Mouse (Mus musculus) thymus, postnatal 4 days (tissue): ENCODE measurements around the gene Aif1.
A peak's percentile ranks its signal among the peaks of the same experiment; 100 is the strongest.

Experiments
- DNase-seq: peaks from one replicate; pipeline ENCODE4 v3.0.0; 2021

The Aif1 gene

GRCm38 (mm10) chr17:35165451-35166155 is 10.3 kb downstream of the Aif1 start:
- no peak for DNase-seq

- peak; percentile 97 for DNase-seq
These were observed 11.1 kb downstream of the Aif1 start, which contains the start of gene Prrc2a for GRCm38 (mm10) chr17:35164568-35165450. Gene Prrc2a (minus strand): TSS chr17:35164897.

- no peak for DNase-seq
These were observed 11.7 kb downstream of the Aif1 start for GRCm38 (mm10) chr17:35164218-35164567.

DNA sequence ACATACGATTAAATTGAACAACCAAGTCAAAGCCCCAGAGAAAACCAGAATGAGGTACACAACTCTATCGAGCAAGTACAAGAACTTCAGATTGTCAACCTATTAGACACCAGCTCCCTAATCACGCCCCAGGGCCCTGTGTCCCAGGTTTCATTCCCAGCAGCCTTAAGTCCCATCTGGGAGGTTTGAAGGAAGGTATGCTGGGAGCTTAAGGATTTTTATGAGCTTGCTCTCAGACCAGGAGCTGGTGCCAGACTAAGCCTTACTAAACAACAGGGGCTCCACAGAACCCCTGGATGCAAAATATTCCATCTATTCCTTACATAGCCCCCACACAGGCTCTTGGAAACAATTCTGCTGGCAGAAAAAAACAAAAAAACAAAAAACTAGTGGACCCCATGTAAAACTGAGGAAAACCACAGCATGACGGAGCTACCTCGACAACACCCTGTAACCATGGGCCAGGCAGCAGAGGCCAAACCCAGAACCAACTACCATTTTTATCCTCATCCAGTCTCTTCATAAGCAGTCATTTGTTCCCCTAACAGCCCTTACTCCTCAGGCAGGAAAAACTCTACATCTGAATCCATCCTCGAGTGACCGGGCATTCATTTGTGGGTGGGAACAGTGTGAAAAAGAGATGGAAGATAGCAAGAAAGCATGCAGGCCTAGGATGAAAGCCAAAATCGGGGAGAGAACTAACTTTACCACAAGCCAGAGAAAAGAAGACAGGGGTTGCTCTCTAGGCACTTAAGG is 12.4 kb downstream of the Aif1 start:
- DNase-seq, result no peak

- no peak for DNase-seq
These were observed 13.1 kb downstream of the Aif1 start for GRCm38 (mm10) chr17:35162730-35163129.

GRCm38 (mm10) chr17:35162121-35162520 is 13.7 kb downstream of the Aif1 start:
- no peak for DNase-seq

DNA sequence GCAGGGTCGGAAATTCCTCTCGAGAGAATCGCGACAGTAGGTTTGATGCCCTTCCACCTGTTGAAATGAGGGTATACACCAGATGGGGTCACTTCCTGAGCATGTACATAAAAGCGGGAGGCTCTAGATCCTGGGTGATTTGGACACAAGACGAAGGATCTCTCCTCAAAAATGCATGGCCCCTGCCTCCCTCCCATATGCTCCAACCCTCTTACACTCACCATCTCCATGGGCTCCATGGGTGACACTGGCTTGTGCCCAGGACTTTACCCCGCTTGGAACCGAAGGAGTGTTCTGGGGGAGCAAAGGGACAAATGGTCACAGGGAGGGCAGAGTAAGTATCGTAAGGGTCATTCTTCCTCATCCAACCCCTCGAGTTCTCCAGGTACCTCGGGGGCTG is 14.4 kb downstream of the Aif1 start:
- no peak for DNase-seq

GRCm38 (mm10) chr17:35159638-35160037 is 16.2 kb downstream of the Aif1 start:
- no peak for DNase-seq

- no peak for DNase-seq
These were observed 16.8 kb downstream of the Aif1 start for GRCm38 (mm10) chr17:35158850-35159593.

DNA sequence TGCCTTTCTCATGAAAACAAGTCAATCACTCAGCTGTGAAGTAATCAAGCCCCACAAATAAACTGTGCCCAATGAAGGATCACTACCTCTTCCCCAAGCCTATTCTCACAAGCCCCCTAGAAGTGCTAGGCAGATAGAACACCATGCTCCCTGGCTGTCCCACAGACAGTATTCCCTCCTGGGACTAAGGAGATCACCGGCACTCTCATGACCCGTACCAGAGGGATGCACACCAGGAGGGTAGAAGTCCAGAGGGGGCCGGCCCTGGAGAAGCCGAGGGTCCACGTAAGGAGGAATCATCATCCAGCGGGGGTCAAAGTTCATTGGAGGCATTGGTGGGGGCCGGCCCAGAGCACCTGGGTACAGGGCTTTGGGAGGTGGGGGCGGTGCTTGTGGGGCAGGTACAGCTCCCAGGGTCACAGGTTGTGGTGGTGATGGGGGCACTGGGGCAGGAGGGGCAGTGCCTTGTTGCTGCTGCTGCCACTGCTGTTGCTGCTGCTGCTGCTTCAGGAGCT is 18.1 kb downstream of the Aif1 start:
- no peak for DNase-seq

DNA sequence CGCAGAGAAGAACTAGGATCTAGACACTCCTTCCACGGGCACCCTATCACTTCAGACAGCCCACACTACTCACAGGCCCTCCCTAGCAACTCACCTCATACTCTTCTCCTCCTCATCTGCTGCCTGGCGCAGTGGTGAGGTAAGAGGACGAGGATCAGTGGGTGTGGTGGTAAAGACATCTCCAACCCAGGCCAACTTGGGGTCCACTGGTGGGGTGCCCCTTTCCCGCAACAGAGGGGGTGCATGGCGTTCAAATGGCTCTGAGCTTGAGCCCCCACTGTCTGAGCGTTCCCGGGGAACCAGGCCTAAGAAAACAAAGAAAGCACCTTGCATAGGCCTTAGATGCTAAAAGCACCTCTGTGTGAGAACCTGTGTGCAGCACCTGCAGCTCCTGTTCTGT is 18.6 kb downstream of the Aif1 start:
- DNase-seq, result no peak

GRCm38 (mm10) chr17:35156461-35157200 is 19.2 kb downstream of the Aif1 start:
- DNase-seq, result no peak

DNA sequence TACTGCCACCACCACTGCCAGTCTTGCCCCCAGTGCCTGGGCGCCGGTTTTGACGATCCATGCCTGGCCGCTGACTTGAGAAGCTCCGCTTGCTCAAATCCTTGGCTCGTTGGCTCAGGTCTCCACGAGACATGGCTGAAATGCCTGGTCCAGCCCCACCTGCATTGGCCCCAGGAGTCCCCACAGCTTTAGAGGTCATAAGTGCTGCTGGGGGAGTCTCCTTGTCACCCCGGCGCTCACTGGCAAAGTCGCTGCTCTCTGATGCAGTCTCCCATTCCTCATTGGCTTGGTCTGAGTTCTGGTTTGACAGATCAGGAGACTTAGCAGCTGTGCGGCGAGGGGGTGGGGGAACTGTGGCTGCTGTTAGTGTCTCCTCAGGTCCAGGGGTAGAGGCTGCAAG is 20.4 kb downstream of the Aif1 start:
- DNase-seq, result no peak

- no peak for DNase-seq
These were observed 21.3 kb downstream of the Aif1 start for GRCm38 (mm10) chr17:35154616-35155015.

DNA sequence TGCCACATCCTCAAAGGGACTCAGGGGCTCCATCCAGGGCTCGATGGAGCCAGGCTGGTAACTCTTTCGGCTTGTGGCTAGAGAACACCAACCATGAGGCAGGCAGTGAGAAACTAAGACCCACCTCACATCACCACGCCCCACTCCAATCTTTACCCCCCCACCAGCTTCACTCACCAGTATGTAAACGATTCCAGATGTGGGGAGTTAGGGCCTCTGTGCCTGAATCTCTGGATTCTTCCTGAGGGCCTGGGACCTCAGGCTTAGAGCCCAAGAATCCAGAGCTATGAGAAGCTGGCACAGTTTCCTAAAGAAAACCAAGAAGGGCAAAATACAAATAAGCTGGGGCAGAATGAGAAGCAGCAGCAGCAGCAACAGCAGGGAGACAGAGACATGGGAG is 21.9 kb downstream of the Aif1 start:
- DNase-seq, result no peak

DNA sequence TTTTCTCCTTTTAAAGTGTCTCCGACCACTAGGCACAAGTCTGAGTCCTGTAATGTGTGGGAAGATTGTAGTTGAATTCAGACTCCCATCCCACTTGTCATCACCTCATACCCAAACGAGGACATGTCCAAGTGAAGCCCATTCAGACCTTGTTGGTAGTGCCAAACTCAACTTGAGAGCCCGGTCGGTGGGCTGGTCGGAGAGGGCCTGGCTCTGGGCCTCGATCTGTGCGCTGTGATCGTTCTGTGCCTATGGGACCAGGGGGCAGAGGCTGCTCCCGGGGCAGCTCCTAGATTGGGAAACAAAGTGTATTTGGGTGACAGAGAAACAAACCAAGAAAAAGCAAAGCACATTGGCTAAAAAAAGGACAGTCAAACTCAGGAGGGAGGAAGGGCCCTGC is 22.8 kb downstream of the Aif1 start:
- no peak for DNase-seq

DNA sequence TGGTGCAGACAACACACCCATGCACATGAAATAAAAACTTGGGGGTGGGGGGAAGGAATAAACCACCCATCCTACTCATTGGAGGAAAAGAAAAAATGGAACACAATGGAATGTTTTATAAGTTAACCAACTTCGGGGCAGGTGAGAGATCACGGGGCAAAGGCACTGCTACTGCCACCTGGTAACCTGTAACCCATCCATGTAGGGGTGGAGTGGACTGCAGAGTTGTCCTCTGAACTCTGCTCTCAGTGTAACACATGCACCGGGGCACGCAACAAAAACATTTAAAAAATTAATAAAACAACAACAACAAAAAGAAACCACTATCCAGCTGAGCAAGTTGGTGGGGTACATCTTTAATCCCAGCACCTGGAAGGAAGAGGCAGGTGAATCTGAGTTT is 23.7 kb downstream of the Aif1 start:
- DNase-seq, result no peak

GRCm38 (mm10) chr17:35147922-35148639 is 27.8 kb downstream of the Aif1 start:
- DNase-seq, result no peak

DNA sequence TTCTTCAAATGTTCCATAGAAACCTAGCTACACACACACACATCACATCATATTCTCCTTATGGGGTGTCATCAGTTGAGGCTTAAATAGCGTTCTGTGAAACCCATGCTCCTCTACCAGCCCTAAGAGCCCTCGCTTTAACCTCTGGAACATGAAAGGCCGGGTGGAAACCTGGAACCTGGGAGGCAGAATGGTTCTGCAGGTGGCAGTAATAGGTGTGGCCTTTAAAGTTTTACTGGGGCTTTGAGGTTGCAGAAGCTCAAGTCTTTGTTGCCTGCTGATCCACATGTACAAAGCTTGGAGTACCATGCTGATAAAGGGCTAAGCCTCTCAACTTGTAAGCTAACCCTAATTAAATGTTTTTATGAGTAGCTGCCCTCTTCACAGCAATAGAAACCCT is 28.5 kb downstream of the Aif1 start:
- DNase-seq, result no peak

- DNase-seq, result no peak
These were observed 29.7 kb downstream of the Aif1 start for GRCm38 (mm10) chr17:35146139-35146538.

DNA sequence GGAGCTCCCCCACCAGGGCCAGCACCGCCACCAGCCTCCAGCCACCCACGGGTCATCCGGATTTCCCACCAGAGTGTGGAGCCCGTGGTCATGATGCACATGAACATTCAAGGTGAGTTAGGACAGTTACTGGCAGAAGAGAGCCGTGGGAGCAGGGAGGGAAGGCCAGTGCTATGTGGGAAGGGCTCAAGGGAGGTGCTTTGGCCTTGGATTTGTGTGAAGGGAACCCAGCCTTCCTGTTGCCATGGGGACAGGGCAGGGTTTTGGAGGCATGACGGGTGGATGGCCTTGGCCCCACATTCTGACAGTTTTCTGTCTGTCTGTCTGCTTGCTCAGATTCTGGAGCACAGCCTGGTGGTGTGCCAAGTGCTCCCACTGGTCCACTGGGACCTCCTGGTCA is 33.9 kb downstream of the Aif1 start:
- DNase-seq, result no peak
